In genomic region chr5:108695861-108696260, GRCm38 (mm10) we compare ENCODE assay signal across 11 mouse cellular contexts. TPM values are rescaled to one million over a fixed set of nuclear protein-coding genes. Genes with fewer than 3 reads are reported as not detected.
A peak's percentile ranks its signal among the peaks of the same experiment; 100 is the strongest.
DNase-seq lines count a peak whose midpoint lies in the region; ATAC-seq and TF ChIP-seq lines count a peak whose summit lies in the region.
"Had no signal": no experiment of that assay in that cellular context is flagged by ENCODE, and none has a peak within 500 bp of the region (broad histone marks: within the 10 kb centered on the region; RNA-seq: fewer than 3 reads in every experiment).

No protein-coding gene starts in this region.

- ATAC-seq in forebrain, embryonic 15.5 days (replicated peaks), result no peak
- ATAC-seq in hindbrain, embryonic 15.5 days (ENCODE audit: low FRiP score, low read depth), result no peak
- ATAC-seq in hindbrain, postnatal 0 days, result no peak
- no peak for ATAC-seq in embryonic facial prominence, embryonic 14.5 days (ENCODE audit: low read depth)
- ATAC-seq in liver, embryonic 15.5 days (ENCODE audit: insufficient read depth), result no peak

- 93% methylated on average over 12 of the region's 12 CpGs for WGBS in forebrain, embryonic 10.5 days
- WGBS in forebrain, embryonic 15.5 days, result 93% methylated on average over 11 of the region's 12 CpGs
- WGBS in hindbrain, embryonic 15.5 days, result 95% methylated on average over 12 of the region's 12 CpGs
- WGBS in hindbrain, postnatal 0 days, result 91% methylated on average over 12 of the region's 12 CpGs
- 98% methylated on average over 10 of the region's 12 CpGs for WGBS in embryonic facial prominence, embryonic 14.5 days
- WGBS in liver, embryonic 15.5 days (ENCODE audit: insufficient replicate concordance), result 84% methylated on average over 12 of the region's 12 CpGs

- no peak for DNase-seq in forebrain, embryonic 10.5 days (ENCODE audit: extremely low spot score, low spot score)
- no peak for DNase-seq in hindbrain, postnatal 0 days (ENCODE audit: low spot score)
- DNase-seq in embryonic facial prominence, embryonic 14.5 days (ENCODE audit: low spot score), result no peak
- DNase-seq in kidney, postnatal 10 days, result no peak
- DNase-seq in urinary bladder, postnatal 36 days (ENCODE audit: low spot score in 2 of 2), result no peak
- DNase-seq: adrenal gland, postnatal 25 days; cerebellum, adult 9-11 months had no signal

- no peak overlapping the region for H3K4me2 ChIP-seq in forebrain, embryonic 15.5 days (replicated peaks)
- H3K4me2 ChIP-seq in hindbrain, embryonic 15.5 days, result peak overlapping the region; percentile 91; the same call in 1 of the 2 replicates
- no peak overlapping the region for H3K4me2 ChIP-seq in hindbrain, postnatal 0 days (ENCODE audit: low read depth, low read length)
- peak overlapping the region; percentile 76; the same call in 1 of the 2 replicates for H3K4me2 ChIP-seq in embryonic facial prominence, embryonic 14.5 days (ENCODE audit: low read depth, low read length)
- H3K4me2 ChIP-seq in liver, embryonic 15.5 days, result peak overlapping the region; percentile 98; the same call in 1 of the 2 replicates

- peaks cover 39% of the 10 kb centered on the region for H3K27me3 ChIP-seq in forebrain, embryonic 10.5 days (ENCODE audit: poor library complexity, severe bottlenecking)
- peaks cover 9% of the 10 kb centered on the region; the same call in 1 of the 2 replicates for H3K27me3 ChIP-seq in forebrain, embryonic 15.5 days
- H3K27me3 ChIP-seq in hindbrain, embryonic 15.5 days, result peaks cover 28% of the 10 kb centered on the region
- peaks cover 3% of the 10 kb centered on the region; the same call in 1 of the 2 replicates for H3K27me3 ChIP-seq in hindbrain, postnatal 0 days (ENCODE audit: insufficient read depth, low read length)
- no peaks in the 10 kb centered on the region; the same call in 1 of the 2 replicates for H3K27me3 ChIP-seq in embryonic facial prominence, embryonic 14.5 days (replicated peaks; ENCODE audit: control insufficient read depth, insufficient read depth, low read length)
- H3K27me3 ChIP-seq in liver, embryonic 15.5 days, result no peaks in the 10 kb centered on the region

- TF ChIP-seq CTCF in hindbrain, postnatal 0 days (IDR thresholded peaks at IDR 0.05; ENCODE audit: low read depth), result no peak

- peaks cover 83% of the 10 kb centered on the region for H3K4me1 ChIP-seq in forebrain, embryonic 10.5 days
- H3K4me1 ChIP-seq in forebrain, embryonic 15.5 days, result peaks cover 35% of the 10 kb centered on the region
- H3K4me1 ChIP-seq in hindbrain, embryonic 15.5 days (replicated peaks), result peaks cover 17% of the 10 kb centered on the region
- peaks cover 7% of the 10 kb centered on the region for H3K4me1 ChIP-seq in hindbrain, postnatal 0 days (ENCODE audit: insufficient read depth, low read length)
- peaks cover 18% of the 10 kb centered on the region for H3K4me1 ChIP-seq in embryonic facial prominence, embryonic 14.5 days (ENCODE audit: control insufficient read depth, insufficient read depth, low read length)
- H3K4me1 ChIP-seq in liver, embryonic 15.5 days (replicated peaks), result peaks cover 72% of the 10 kb centered on the region

- peak overlapping the region; percentile 84 for H3K4me3 ChIP-seq in forebrain, embryonic 10.5 days
- no peak overlapping the region for H3K4me3 ChIP-seq in forebrain, embryonic 15.5 days
- no peak overlapping the region; the same call in 1 of the 2 replicates for H3K4me3 ChIP-seq in hindbrain, embryonic 15.5 days
- no peak overlapping the region for H3K4me3 ChIP-seq in hindbrain, postnatal 0 days (ENCODE audit: low read length)
- H3K4me3 ChIP-seq in embryonic facial prominence, embryonic 14.5 days (ENCODE audit: low read depth, low read length), result no peak overlapping the region
- H3K4me3 ChIP-seq in liver, embryonic 15.5 days (replicated peaks), result no peak overlapping the region

- no peak overlapping the region for H3K9ac ChIP-seq in forebrain, embryonic 15.5 days (replicated peaks)
- no peak overlapping the region for H3K9ac ChIP-seq in hindbrain, embryonic 15.5 days
- H3K9ac ChIP-seq in hindbrain, postnatal 0 days (replicated peaks; ENCODE audit: low read length), result no peak overlapping the region
- H3K9ac ChIP-seq in embryonic facial prominence, embryonic 14.5 days (ENCODE audit: low read depth, low read length), result no peak overlapping the region
- H3K9ac ChIP-seq in liver, embryonic 15.5 days, result no peak overlapping the region
- H3K9ac ChIP-seq: midbrain, embryonic 13.5 days had no signal

- no peaks in the 10 kb centered on the region for H3K9me3 ChIP-seq in forebrain, embryonic 10.5 days
- no peaks in the 10 kb centered on the region for H3K9me3 ChIP-seq in forebrain, embryonic 15.5 days
- no peaks in the 10 kb centered on the region for H3K9me3 ChIP-seq in hindbrain, embryonic 15.5 days
- no peaks in the 10 kb centered on the region for H3K9me3 ChIP-seq in hindbrain, postnatal 0 days (ENCODE audit: low read length)
- H3K9me3 ChIP-seq in embryonic facial prominence, embryonic 14.5 days (ENCODE audit: control insufficient read depth, low read length), result no peaks in the 10 kb centered on the region
- no peaks in the 10 kb centered on the region for H3K9me3 ChIP-seq in liver, embryonic 15.5 days (replicated peaks)
- H3K9me3 ChIP-seq: midbrain, embryonic 13.5 days had no signal

- peaks cover 24% of the 10 kb centered on the region for H3K36me3 ChIP-seq in forebrain, embryonic 10.5 days (replicated peaks)
- no peaks in the 10 kb centered on the region for H3K36me3 ChIP-seq in forebrain, embryonic 15.5 days
- H3K36me3 ChIP-seq in hindbrain, embryonic 15.5 days, result no peaks in the 10 kb centered on the region
- no peaks in the 10 kb centered on the region for H3K36me3 ChIP-seq in hindbrain, postnatal 0 days (ENCODE audit: insufficient read depth, low read length)
- no peaks in the 10 kb centered on the region for H3K36me3 ChIP-seq in embryonic facial prominence, embryonic 14.5 days (ENCODE audit: control insufficient read depth, insufficient read depth, low read length)
- no peaks in the 10 kb centered on the region for H3K36me3 ChIP-seq in liver, embryonic 15.5 days (replicated peaks)
- H3K36me3 ChIP-seq: midbrain, embryonic 13.5 days had no signal

- H3K27ac ChIP-seq in forebrain, embryonic 10.5 days, result peak overlapping the region; percentile 48; the same call in 1 of the 2 replicates
- no peak overlapping the region for H3K27ac ChIP-seq in forebrain, embryonic 15.5 days (replicated peaks)
- no peak overlapping the region for H3K27ac ChIP-seq in hindbrain, embryonic 15.5 days (replicated peaks)
- H3K27ac ChIP-seq in hindbrain, postnatal 0 days, result no peak overlapping the region
- no peak overlapping the region for H3K27ac ChIP-seq in embryonic facial prominence, embryonic 14.5 days (replicated peaks; ENCODE audit: low read depth, low read length)
- no peak overlapping the region for H3K27ac ChIP-seq in liver, embryonic 15.5 days (replicated peaks)
- H3K27ac ChIP-seq: midbrain, embryonic 13.5 days had no signal

RNA-seq across cellular contexts. Expression of gene Fgfrl1, which starts 3.7 kb away (rescaled TPM):
- polyA plus RNA-seq in forebrain, embryonic 10.5 days (2016; fragmentation: Nextera tagmentation; extraction: Ambion mirVana), result 10.4 and 12.3 TPM in 2 replicates
- 9.4 and 10.1 TPM in 2 replicates for polyA plus RNA-seq in forebrain, embryonic 15.5 days (2015; fragmentation: Nextera tagmentation; extraction: Ambion mirVana)
- polyA plus RNA-seq in hindbrain, embryonic 15.5 days (2015; fragmentation: Nextera tagmentation; extraction: Ambion mirVana), result 8.1 and 8.9 TPM in 2 replicates
- total RNA-seq in hindbrain, postnatal 0 days (2014; rRNA removed), result 38.5 and 42.7 TPM in 2 replicates
- polyA plus RNA-seq in hindbrain, postnatal 0 days (2015; fragmentation: Nextera tagmentation; extraction: Ambion mirVana), result 11.3 and 12.1 TPM in 2 replicates
- 42.3 and 45.1 TPM in 2 replicates for polyA plus RNA-seq in embryonic facial prominence, embryonic 14.5 days (2014; fragmentation: Nextera tagmentation; extraction: Ambion mirVana)
- 9.2 and 9.6 TPM in 2 replicates for polyA plus RNA-seq in liver, embryonic 15.5 days (2015; fragmentation: Nextera tagmentation; extraction: Ambion mirVana)

RNA-seq across cellular contexts. Expression of gene Slc26a1, which starts 20.5 kb away (rescaled TPM):
- 0.77 and 1.0 TPM in 2 replicates for polyA plus RNA-seq in forebrain, embryonic 10.5 days (2016; fragmentation: Nextera tagmentation; extraction: Ambion mirVana)
- 1.8 and 1.9 TPM in 2 replicates for polyA plus RNA-seq in forebrain, embryonic 15.5 days (2015; fragmentation: Nextera tagmentation; extraction: Ambion mirVana)
- polyA plus RNA-seq in hindbrain, embryonic 15.5 days (2015; fragmentation: Nextera tagmentation; extraction: Ambion mirVana), result 3.0 and 4.1 TPM in 2 replicates
- 6.3 and 12.6 TPM in 2 replicates for total RNA-seq in hindbrain, postnatal 0 days (2014; rRNA removed)
- 3.5 and 3.6 TPM in 2 replicates for polyA plus RNA-seq in hindbrain, postnatal 0 days (2015; fragmentation: Nextera tagmentation; extraction: Ambion mirVana)
- polyA plus RNA-seq in embryonic facial prominence, embryonic 14.5 days (2014; fragmentation: Nextera tagmentation; extraction: Ambion mirVana), result 1.2 and 1.6 TPM in 2 replicates
- 18.6 and 22.2 TPM in 2 replicates for polyA plus RNA-seq in liver, embryonic 15.5 days (2015; fragmentation: Nextera tagmentation; extraction: Ambion mirVana)

RNA-seq across cellular contexts. Expression of gene Dgkq, which starts 26.4 kb away (rescaled TPM):
- 11.3 and 13.3 TPM in 2 replicates for polyA plus RNA-seq in forebrain, embryonic 10.5 days (2016; fragmentation: Nextera tagmentation; extraction: Ambion mirVana)
- polyA plus RNA-seq in forebrain, embryonic 15.5 days (2015; fragmentation: Nextera tagmentation; extraction: Ambion mirVana), result 23.6 and 24.4 TPM in 2 replicates
- polyA plus RNA-seq in hindbrain, embryonic 15.5 days (2015; fragmentation: Nextera tagmentation; extraction: Ambion mirVana), result 31.0 and 32.9 TPM in 2 replicates
- total RNA-seq in hindbrain, postnatal 0 days (2014; rRNA removed), result 48.2 and 64.4 TPM in 2 replicates
- 19.3 and 20.0 TPM in 2 replicates for polyA plus RNA-seq in hindbrain, postnatal 0 days (2015; fragmentation: Nextera tagmentation; extraction: Ambion mirVana)
- 9.6 and 9.8 TPM in 2 replicates for polyA plus RNA-seq in embryonic facial prominence, embryonic 14.5 days (2014; fragmentation: Nextera tagmentation; extraction: Ambion mirVana)
- polyA plus RNA-seq in liver, embryonic 15.5 days (2015; fragmentation: Nextera tagmentation; extraction: Ambion mirVana), result 2.7 and 3.1 TPM in 2 replicates

RNA-seq across cellular contexts. Expression of gene Idua, which starts 35.7 kb away (rescaled TPM):
- polyA plus RNA-seq in forebrain, embryonic 10.5 days (2016; fragmentation: Nextera tagmentation; extraction: Ambion mirVana), result 10.2 and 11.0 TPM in 2 replicates
- polyA plus RNA-seq in forebrain, embryonic 15.5 days (2015; fragmentation: Nextera tagmentation; extraction: Ambion mirVana), result 9.9 and 10.9 TPM in 2 replicates
- polyA plus RNA-seq in hindbrain, embryonic 15.5 days (2015; fragmentation: Nextera tagmentation; extraction: Ambion mirVana), result 11.0 and 11.8 TPM in 2 replicates
- 4.9 and 11.4 TPM in 2 replicates for total RNA-seq in hindbrain, postnatal 0 days (2014; rRNA removed)
- polyA plus RNA-seq in hindbrain, postnatal 0 days (2015; fragmentation: Nextera tagmentation; extraction: Ambion mirVana), result 8.0 and 8.2 TPM in 2 replicates
- polyA plus RNA-seq in embryonic facial prominence, embryonic 14.5 days (2014; fragmentation: Nextera tagmentation; extraction: Ambion mirVana), result 13.6 and 14.5 TPM in 2 replicates
- 4.2 and 5.8 TPM in 2 replicates for polyA plus RNA-seq in liver, embryonic 15.5 days (2015; fragmentation: Nextera tagmentation; extraction: Ambion mirVana)

Comparison
In these comparisons a context has a peak if more than half of its experiments do, and no peak if none do; other contexts are left out.
1. H3K4me2 ChIP-seq: peak in hindbrain, embryonic 15.5 days (single experiment), embryonic facial prominence, embryonic 14.5 days (single experiment) and liver, embryonic 15.5 days (single experiment); none in forebrain, embryonic 15.5 days (single experiment) and hindbrain, postnatal 0 days (single experiment).